Mouse (Mus musculus) liver, embryonic 15.5 days (tissue): ENCODE measurements at regions not wholly inside any gene's neighbourhood (a gene's known extent, or its start where the extent isn't known, plus 50 kb on each side); places are given as distances from the start of the nearest gene placed in this dataset.

ENCODE experiments used
- ATAC-seq: fragments of 200-750 bp; cut with Nextera tagmentation; 2 replicates; pipeline ENCODE4 v1.8.0; 2017; ENCODE audit warnings: moderate number of reproducible peaks, mild to moderate bottlenecking, moderate library complexity; ENCODE audit not compliant: insufficient read depth
- H3K27ac ChIP-seq: fragments of 300-500 bp; sonication (generic); replicated peaks from 2 replicates; pipeline ENCODE4 v1.5.1; 2015; ENCODE audit warnings: mild to moderate bottlenecking, inconsistent platforms
- H3K27me3 ChIP-seq: fragments of 300-500 bp; sonication (generic); 2 replicates; pipeline ENCODE4 v1.6.1; 2015; ENCODE audit warnings: mild to moderate bottlenecking, inconsistent platforms
- H3K36me3 ChIP-seq: fragments of 300-500 bp; sonication (generic); replicated peaks from 2 replicates; pipeline ENCODE4 v1.6.1; 2015; ENCODE audit warnings: moderate library complexity, mild to moderate bottlenecking, inconsistent platforms
- H3K4me1 ChIP-seq: fragments of 300-500 bp; sonication (generic); replicated peaks from 2 replicates; pipeline ENCODE4 v1.6.1; 2015; ENCODE audit warnings: inconsistent platforms
- H3K4me2 ChIP-seq: fragments of 300-500 bp; sonication (generic); 2 replicates; pipeline ENCODE4 v1.6.1; 2015; ENCODE audit warnings: moderate library complexity, mild to moderate bottlenecking, inconsistent platforms
- H3K4me3 ChIP-seq: fragments of 300-500 bp; sonication (generic); replicated peaks from 2 replicates; pipeline ENCODE4 v1.5.1; 2015; ENCODE audit warnings: mild to moderate bottlenecking, inconsistent platforms
- H3K9ac ChIP-seq: fragments of 300-500 bp; sonication (generic); 2 replicates; pipeline ENCODE4 v1.6.1; 2015; ENCODE audit warnings: moderate library complexity, mild to moderate bottlenecking, inconsistent platforms
- H3K9me3 ChIP-seq: fragments of 300-500 bp; sonication (generic); replicated peaks from 2 replicates; pipeline ENCODE4 v1.6.1; 2016; ENCODE audit warnings: inconsistent platforms
- WGBS: fragments of 180-500 bp; shearing (Covaris S2); methylation state at CpG from one replicate; pipeline ENCODE4 v1.1.7; 2015; ENCODE audit warnings: mixed read lengths; ENCODE audit not compliant: insufficient replicate concordance; 5-methylcytosine and 5-hydroxymethylcytosine counted together

- H3K4me2 ChIP-seq: no peak overlapping the region
- WGBS: 65% methylated on average over 5 of the region's 5 CpGs
- H3K27me3 ChIP-seq: peaks cover 25% of the 10 kb centered on the region
- no peak overlapping the region for H3K4me3 ChIP-seq
- H3K9me3 ChIP-seq: no peaks in the 10 kb centered on the region
- H3K4me1 ChIP-seq: peaks cover 26% of the 10 kb centered on the region
- no peaks in the 10 kb centered on the region for H3K36me3 ChIP-seq
- ATAC-seq: no peak
- no peak overlapping the region for H3K9ac ChIP-seq
- no peak overlapping the region for H3K27ac ChIP-seq
Measured at GRCm38 (mm10) chr11:31748275-31748815, 76.7 kb upstream of the Bod1 start.

GRCm38 (mm10) chr11:31751274-31751673, 79.6 kb upstream of the Bod1 start:
- H3K9me3 ChIP-seq: no peaks in the 10 kb centered on the region
- H3K4me1 ChIP-seq: peaks cover 26% of the 10 kb centered on the region
- 48% methylated on average over 1 of the region's 1 CpGs for WGBS
- no peak overlapping the region for H3K4me3 ChIP-seq
- H3K36me3 ChIP-seq: no peaks in the 10 kb centered on the region
- no peak for ATAC-seq
- H3K4me2 ChIP-seq: peak overlapping the region; percentile 26; the same call in 1 of the 2 replicates
- H3K27ac ChIP-seq: 0 out of 2 replicates have a peak overlapping the region, but pooled peaks have one; percentile 14
- H3K27me3 ChIP-seq: peaks cover 18% of the 10 kb centered on the region
- no peak overlapping the region for H3K9ac ChIP-seq

- Histone ChIP-seq H3K4me2 (no peak overlapping the region), H3K4me3 (no peak overlapping the region)
- WGBS: 58% methylated on average over 3 of the region's 3 CpGs
Measured at GRCm38 (mm10) chr11:31753211-31753610, 81.5 kb upstream of the Bod1 start.

GRCm38 (mm10) chr11:31753711-31754161, 82.1 kb upstream of the Bod1 start:
- Histone ChIP-seq H3K4me1 (peaks cover 18% of the 10 kb centered on the region), H3K27me3 (peaks cover 31% of the 10 kb centered on the region), H3K4me2 (no peak overlapping the region), H3K9ac (no peak overlapping the region), H3K9me3 (no peaks in the 10 kb centered on the region), H3K4me3 (no peak overlapping the region), H3K27ac (no peak overlapping the region), H3K36me3 (no peaks in the 10 kb centered on the region)
- ATAC-seq: no peak
- 37% methylated on average over 5 of the region's 5 CpGs for whole genome bisulfite sequencing

More at GRCm38 (mm10) chr11:31753211-31753610, 81.5 kb upstream of the Bod1 start:
- Histone ChIP-seq H3K9me3 (no peaks in the 10 kb centered on the region), H3K27ac (no peak overlapping the region), H3K4me1 (peaks cover 18% of the 10 kb centered on the region), H3K9ac (no peak overlapping the region), H3K27me3 (peaks cover 30% of the 10 kb centered on the region), H3K36me3 (no peaks in the 10 kb centered on the region)
- ATAC-seq: no peak

GRCm38 (mm10) chr11:31754416-31754815, 82.7 kb upstream of the Bod1 start:
- H3K36me3 ChIP-seq: no peaks in the 10 kb centered on the region
- 63% methylated on average over 4 of the region's 4 CpGs for WGBS
- H3K4me3 ChIP-seq: no peak overlapping the region
- no peak for ATAC-seq
- H3K9ac ChIP-seq: no peak overlapping the region
- no peak overlapping the region for H3K4me2 ChIP-seq
- H3K4me1 ChIP-seq: peaks cover 18% of the 10 kb centered on the region
- H3K27ac ChIP-seq: no peak overlapping the region
- H3K27me3 ChIP-seq: peaks cover 29% of the 10 kb centered on the region
- H3K9me3 ChIP-seq: no peaks in the 10 kb centered on the region

- 67% methylated on average over 3 of the region's 3 CpGs for WGBS
- no peak for ATAC-seq
- no peaks in the 10 kb centered on the region for H3K9me3 ChIP-seq
- H3K4me3 ChIP-seq: no peak overlapping the region
- H3K27ac ChIP-seq: no peak overlapping the region
- H3K9ac ChIP-seq: no peak overlapping the region
- H3K4me1 ChIP-seq: peaks cover 13% of the 10 kb centered on the region
- peaks cover 29% of the 10 kb centered on the region for H3K27me3 ChIP-seq
- no peaks in the 10 kb centered on the region for H3K36me3 ChIP-seq
- H3K4me2 ChIP-seq: no peak overlapping the region
Measured at GRCm38 (mm10) chr11:31755858-31756257, 84.2 kb upstream of the Bod1 start.

GRCm38 (mm10) chr11:31756355-31757145, 84.9 kb upstream of the Bod1 start:
- whole genome bisulfite sequencing: 71% methylated on average over 10 of the region's 10 CpGs
- H3K36me3 ChIP-seq: no peaks in the 10 kb centered on the region
- H3K9ac ChIP-seq: no peak overlapping the region
- H3K27me3 ChIP-seq: peaks cover 29% of the 10 kb centered on the region
- H3K4me3 ChIP-seq: no peak overlapping the region
- H3K4me1 ChIP-seq: peaks cover 6% of the 10 kb centered on the region
- H3K4me2 ChIP-seq: no peak overlapping the region
- H3K9me3 ChIP-seq: no peaks in the 10 kb centered on the region
- no peak overlapping the region for H3K27ac ChIP-seq
- no peak for ATAC-seq

GRCm38 (mm10) chr11:31759868-31760765, 88.4 kb upstream of the Bod1 start:
- no peak overlapping the region for H3K4me3 ChIP-seq
- H3K27me3 ChIP-seq: peaks cover 24% of the 10 kb centered on the region
- H3K9ac ChIP-seq: no peak overlapping the region
- H3K27ac ChIP-seq: no peak overlapping the region
- H3K4me1 ChIP-seq: peaks cover 13% of the 10 kb centered on the region
- 56% methylated on average over 9 of the region's 9 CpGs for WGBS
- no peaks in the 10 kb centered on the region for H3K36me3 ChIP-seq
- ATAC-seq: 0 out of 2 replicates have a peak, but pooled peaks have one; percentile 18
- H3K9me3 ChIP-seq: no peaks in the 10 kb centered on the region
- no peak overlapping the region for H3K4me2 ChIP-seq

GRCm38 (mm10) chr11:31763856-31764255, 92.2 kb upstream of the Bod1 start:
- Histone ChIP-seq H3K9me3 (no peaks in the 10 kb centered on the region), H3K4me1 (peaks cover 20% of the 10 kb centered on the region), H3K27ac (no peak overlapping the region), H3K9ac (no peak overlapping the region), H3K27me3 (peaks cover 2% of the 10 kb centered on the region; the same call in 1 of the 2 replicates), H3K4me3 (no peak overlapping the region), H3K4me2 (no peak overlapping the region), H3K36me3 (no peaks in the 10 kb centered on the region)
- WGBS: 54% methylated on average over 3 of the region's 3 CpGs
- no peak for ATAC-seq

- Histone ChIP-seq H3K9ac (no peak overlapping the region), H3K36me3 (no peaks in the 10 kb centered on the region), H3K4me2 (no peak overlapping the region), H3K4me1 (peaks cover 43% of the 10 kb centered on the region), H3K27ac (peak overlapping the region; percentile 16; the same call in 1 of the 2 replicates), H3K9me3 (no peaks in the 10 kb centered on the region), H3K27me3 (no peaks in the 10 kb centered on the region), H3K4me3 (no peak overlapping the region)
- ATAC-seq: no peak
- 81% methylated on average over 5 of the region's 5 CpGs for WGBS
Measured at GRCm38 (mm10) chr11:31766296-31766695, 94.6 kb upstream of the Bod1 start.
